Mouse (Mus musculus): ENCODE measurements around the gene Tbx1. TPM values are rescaled to one million over a fixed set of nuclear protein-coding genes. Genes with fewer than 3 reads are reported as not detected.
A peak's percentile ranks its signal among the peaks of the same experiment; 100 is the strongest.

Gene Tbx1
- polyA plus RNA-seq, 1 experiment: not detected

DNA sequence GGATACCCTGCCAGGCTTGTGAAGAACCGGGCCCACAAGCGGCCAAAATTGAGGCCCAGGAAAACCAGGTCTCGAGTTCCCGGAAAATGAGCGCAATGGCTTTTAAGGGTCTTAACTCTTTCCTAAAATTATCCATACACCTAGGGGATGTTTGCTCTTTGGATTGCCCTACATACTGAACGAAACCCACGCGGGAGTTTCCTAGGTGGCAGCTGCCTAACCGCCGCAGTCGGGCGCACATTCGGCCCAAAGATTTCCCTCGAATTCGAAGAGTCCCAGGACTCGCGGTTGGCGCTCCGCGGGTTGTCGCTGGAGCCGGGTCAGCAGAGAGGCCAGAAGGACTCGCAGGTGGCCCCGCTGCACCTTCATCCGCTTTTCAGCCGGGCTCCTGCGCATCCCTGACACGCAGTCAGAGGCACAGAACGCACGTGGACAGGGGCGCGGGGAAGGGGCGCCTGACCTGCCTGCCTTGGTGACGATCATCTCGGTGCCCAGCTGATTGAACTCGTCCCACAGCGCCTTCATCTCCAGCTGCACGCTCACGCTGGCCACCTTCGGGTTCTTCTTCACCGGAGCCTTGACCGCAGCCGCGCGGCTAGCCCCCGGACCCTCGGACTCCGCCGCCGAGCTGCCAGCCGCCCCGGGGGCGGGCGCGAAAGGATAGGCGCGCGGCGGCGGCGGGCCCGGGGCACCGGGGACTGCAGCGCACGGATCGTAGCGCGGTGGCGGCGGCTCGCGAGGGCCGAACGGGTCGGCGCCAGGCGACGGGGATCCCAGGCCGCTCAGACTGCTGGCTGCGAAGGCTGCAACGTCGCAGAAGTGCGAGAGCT, 4.2 kb downstream of the Tbx1 start:
- H3K4me1 ChIP-seq (ENCODE audit: control insufficient read depth, insufficient read depth, insufficient read length, low read length): no peaks in the 10 kb centered on the region; the same call in none of the 2 replicates
- H3K27ac ChIP-seq (replicated peaks; ENCODE audit: low read depth, low read length): no peak overlapping the region
- H3K4me3 ChIP-seq (ENCODE audit: insufficient read depth, low read depth, low read length): peak overlapping the region; percentile 46

DNA sequence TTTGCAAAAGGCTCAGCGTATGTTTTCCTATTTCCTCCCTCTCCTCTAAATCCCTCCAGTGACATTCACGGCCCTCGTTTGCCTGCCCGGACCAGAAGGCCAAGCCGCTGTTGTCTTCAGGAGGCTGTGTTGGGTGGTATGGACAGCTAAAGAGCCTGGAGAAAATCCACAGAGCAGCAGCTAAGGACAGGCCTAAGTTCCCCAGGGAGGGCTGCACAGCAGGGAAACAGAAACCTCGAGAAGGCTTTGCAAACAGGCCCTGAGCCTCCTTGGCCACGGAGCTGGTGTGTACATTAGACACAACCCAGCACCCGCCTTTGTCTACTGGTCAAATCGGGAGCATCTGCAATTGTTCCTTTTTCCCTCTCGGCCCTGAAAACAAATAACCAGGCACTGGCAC, 4.8 kb downstream of the Tbx1 start:
- H3K4me3 ChIP-seq (ENCODE audit: insufficient read depth, low read depth, low read length): no peak overlapping the region; the same call in 1 of the 2 replicates
- H3K4me1 ChIP-seq (ENCODE audit: control insufficient read depth, insufficient read depth, insufficient read length, low read length): no peaks in the 10 kb centered on the region; the same call in none of the 2 replicates
- no peak overlapping the region for H3K27ac ChIP-seq (replicated peaks; ENCODE audit: low read depth, low read length)

DNA sequence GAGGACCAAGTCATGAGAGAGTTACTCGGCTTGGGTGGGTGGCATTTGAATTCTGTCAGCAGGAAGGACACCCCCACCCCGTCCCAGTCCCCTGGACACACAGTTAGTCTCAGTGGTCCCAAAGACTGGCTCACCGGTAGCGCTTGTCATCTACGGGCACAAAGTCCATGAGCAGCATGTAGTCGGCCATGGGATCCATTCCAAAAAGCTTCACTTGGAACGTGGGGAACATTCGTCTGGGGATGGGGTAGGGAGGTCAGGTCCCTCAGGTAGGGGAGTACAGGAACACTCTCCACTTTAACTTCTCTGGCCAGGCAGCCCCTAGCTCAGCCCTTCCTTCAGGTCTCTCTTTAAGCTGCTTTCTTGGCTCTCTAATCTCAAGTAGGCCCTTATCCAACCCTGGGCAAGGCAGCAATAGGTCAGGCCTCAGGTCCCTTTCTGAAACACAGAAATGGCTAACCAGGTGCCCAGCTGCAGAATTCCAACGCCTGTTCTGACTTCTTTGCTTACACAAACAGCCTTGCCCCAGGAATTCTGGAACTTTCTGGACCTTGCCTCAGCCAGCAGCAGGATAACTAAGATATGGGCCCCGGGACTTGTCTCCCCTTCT, 5.5 kb downstream of the Tbx1 start:
- no peaks in the 10 kb centered on the region; the same call in none of the 2 replicates for H3K4me1 ChIP-seq (ENCODE audit: control insufficient read depth, insufficient read depth, insufficient read length, low read length)
- H3K4me3 ChIP-seq (ENCODE audit: insufficient read depth, low read depth, low read length): no peak overlapping the region
- H3K27ac ChIP-seq (replicated peaks; ENCODE audit: low read depth, low read length): no peak overlapping the region

DNA sequence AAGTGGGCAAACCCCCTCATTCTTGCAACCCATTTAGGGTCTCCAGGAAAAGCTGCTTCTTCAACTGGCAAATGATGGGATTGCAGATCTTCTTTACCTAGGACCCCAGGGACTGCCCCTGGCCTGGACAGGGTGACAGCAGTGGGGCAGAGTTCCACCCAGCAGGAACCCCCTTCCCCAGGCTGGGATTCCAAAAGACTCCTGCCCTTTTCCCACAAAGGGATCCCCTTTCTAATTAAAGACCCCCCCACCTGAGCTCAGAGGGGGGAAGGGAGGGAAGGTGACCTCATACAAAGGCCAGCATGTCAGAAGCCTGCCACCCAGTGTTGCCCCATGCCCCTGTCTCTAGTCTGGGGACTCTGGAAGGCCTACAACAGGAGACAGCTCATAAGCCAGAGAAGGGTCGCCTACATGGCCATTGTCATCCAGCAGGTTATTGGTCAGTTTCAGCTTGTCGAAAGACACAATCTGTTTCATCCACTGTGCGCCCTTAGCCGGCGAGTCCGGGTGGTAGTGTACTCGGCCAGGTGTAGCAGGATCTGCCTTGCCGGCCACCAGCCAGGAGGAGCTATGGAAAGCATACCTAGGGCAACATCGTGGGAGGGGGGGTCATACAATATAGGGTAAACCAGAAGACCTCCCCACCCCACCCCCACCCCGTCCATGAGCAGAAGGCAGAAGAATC, 6.7 kb downstream of the Tbx1 start:
- no peak overlapping the region for H3K4me3 ChIP-seq (ENCODE audit: insufficient read depth, low read depth, low read length)
- H3K4me1 ChIP-seq (ENCODE audit: control insufficient read depth, insufficient read depth, insufficient read length, low read length): no peaks in the 10 kb centered on the region; the same call in none of the 2 replicates

DNA sequence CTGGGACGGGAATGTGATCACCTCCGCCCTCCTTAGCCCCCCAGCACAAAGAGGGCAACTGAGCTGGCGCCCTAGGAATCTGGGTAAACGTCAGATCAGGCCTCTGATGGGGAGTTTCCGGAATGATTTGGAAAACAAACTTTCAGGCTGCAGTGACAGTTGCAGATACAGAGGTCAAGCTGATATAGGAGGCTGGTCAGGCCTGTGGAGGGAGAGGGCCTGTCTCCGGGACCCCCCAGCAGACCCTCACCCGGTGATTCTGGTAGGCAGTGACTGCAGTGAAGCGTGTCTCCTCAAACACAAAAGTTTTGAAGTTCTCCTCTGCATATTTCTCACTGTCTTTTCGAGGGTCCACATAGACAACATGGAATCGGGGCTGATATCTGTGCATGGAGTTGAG, 7.3 kb downstream of the Tbx1 start:
- H3K27ac ChIP-seq (replicated peaks; ENCODE audit: low read depth, low read length): no peak overlapping the region
- H3K4me3 ChIP-seq (ENCODE audit: insufficient read depth, low read depth, low read length): no peak overlapping the region
- H3K4me1 ChIP-seq (ENCODE audit: control insufficient read depth, insufficient read depth, insufficient read length, low read length): no peaks in the 10 kb centered on the region; the same call in none of the 2 replicates

More for the DNA sequence above, 6.7 kb downstream of the Tbx1 start:
- H3K27ac ChIP-seq (replicated peaks; ENCODE audit: low read depth, low read length): no peak overlapping the region

DNA sequence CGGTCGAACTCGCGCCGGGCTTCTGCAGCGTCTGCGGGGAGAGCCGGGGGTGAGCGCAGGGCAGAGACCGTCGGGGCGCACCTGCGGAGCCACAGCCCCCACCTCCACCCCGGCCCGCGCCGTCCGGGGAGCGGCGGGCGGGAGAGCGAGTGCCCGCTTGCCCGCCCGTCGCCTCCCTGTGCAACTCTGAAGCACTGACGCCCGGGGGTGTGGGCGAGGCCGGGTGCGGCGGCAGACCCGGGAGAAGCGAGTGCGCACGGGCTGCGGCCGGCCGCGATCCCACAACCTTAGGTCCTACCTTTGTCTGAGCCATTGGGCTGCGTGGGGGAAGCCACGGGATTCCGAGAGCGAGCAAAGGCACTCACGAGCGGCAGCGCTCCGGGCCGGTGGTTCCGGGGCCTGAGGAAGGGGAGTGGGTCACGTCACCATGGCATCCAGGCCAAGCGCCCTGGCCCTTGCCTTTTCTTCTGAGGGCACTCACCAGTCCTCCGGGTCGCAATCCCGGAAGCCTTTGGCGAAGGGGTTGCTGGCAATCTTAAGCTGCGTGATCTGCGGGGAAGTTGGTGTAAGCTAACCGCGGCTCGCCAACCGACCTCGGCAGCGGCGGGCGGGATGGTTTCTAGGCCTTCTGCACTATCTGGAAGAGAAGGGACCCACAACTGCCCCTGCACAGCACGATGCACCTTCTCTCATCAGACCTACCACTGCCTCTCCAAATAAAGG, 7.9 kb downstream of the Tbx1 start:
- H3K27ac ChIP-seq (replicated peaks; ENCODE audit: low read depth, low read length): no peak overlapping the region
- peak overlapping the region; percentile 50 for H3K4me3 ChIP-seq (ENCODE audit: insufficient read depth, low read depth, low read length)
- H3K4me1 ChIP-seq (ENCODE audit: control insufficient read depth, insufficient read depth, insufficient read length, low read length): no peaks in the 10 kb centered on the region; the same call in none of the 2 replicates

DNA sequence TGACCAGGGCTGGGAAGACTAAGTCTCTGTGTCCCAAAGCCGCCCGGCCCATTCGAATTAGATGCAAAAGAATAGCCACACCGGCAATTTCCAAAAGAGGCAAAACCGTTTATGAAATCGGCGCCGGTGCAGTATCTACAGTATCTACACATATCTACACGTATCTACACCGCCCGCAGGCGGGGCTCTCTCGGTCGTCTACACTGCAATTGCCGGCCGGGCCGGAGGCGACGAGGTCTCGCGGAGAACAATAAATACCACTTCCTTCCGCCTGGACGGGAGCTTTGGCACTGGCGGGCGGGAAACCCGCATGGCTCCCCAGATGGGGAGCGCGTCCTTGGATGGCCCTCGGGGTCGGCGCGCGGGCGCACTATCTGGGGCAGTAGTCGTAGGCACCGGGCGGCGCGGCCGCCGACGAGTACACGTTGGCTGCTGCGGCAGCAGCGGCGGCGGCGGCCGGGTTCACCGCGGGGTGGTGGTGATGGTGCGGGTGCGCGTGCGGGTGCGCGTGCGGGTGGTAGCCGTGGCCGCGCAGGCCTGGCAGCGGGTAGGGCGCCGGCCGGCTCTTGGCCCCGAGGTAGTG, 8.8 kb downstream of the Tbx1 start:
- H3K27ac ChIP-seq (replicated peaks; ENCODE audit: low read depth, low read length): no peak overlapping the region
- H3K4me3 ChIP-seq (ENCODE audit: insufficient read depth, low read depth, low read length): peak overlapping the region; percentile 50
- no peaks in the 10 kb centered on the region; the same call in none of the 2 replicates for H3K4me1 ChIP-seq (ENCODE audit: control insufficient read depth, insufficient read depth, insufficient read length, low read length)

DNA sequence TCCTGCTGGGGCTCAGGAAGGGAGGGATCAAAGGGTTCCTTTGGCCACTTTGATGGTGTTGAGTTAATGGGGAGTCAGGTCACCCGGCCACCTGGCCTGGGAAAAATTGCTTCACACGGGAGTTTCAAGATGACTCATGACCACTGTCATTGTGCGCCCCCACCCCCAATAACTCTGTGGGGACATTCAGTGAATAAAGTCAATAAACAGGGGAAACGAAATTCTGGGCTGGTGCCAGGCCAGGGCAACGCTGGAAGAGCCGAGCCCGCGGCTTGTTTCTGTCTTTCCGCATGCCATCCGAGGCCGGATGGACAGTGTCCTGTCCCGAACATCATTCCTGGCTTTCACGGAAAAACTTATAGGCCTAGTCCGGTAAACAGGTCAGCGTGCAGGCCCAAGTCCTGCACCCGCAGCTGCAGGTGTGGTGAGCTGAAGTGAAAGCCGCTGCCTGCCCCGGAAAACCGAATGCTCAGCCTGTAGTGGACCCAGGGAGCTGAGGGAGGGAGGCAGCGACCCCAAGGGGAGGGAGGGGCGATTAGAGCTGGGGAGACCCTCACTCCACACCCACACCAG, 9.3 kb downstream of the Tbx1 start:
- Histone ChIP-seq H3K4me1 (ENCODE audit: control insufficient read depth, insufficient read depth, insufficient read length, low read length) (no peaks in the 10 kb centered on the region; the same call in none of the 2 replicates), H3K4me3 (ENCODE audit: insufficient read depth, low read depth, low read length) (peak overlapping the region; percentile 50), H3K27ac (replicated peaks; ENCODE audit: low read depth, low read length) (no peak overlapping the region)

DNA sequence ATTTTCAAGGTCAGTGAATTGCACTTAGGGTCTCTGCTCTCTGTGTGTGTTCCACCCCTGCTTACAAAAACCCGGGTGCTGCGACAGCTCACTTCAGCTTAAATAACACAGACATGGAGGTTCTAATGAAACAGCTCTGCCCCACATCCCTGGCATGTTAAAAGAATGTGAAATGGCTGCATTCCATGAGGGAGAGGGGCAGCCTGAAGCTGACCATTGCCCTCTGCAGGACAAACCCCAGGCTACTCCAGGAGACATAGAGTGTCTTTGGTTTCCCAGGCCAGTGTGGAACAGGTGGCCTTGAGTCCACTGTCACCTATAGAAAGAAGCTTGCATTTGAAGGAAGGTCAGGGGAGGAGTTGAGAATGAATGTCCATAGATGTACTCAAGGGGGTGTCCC, 10.1 kb downstream of the Tbx1 start:
- H3K4me1 ChIP-seq (ENCODE audit: control insufficient read depth, insufficient read depth, insufficient read length, low read length): no peaks in the 10 kb centered on the region; the same call in none of the 2 replicates
- H3K27ac ChIP-seq (replicated peaks; ENCODE audit: low read depth, low read length): no peak overlapping the region
- H3K4me3 ChIP-seq (ENCODE audit: insufficient read depth, low read depth, low read length): no peak overlapping the region

DNA sequence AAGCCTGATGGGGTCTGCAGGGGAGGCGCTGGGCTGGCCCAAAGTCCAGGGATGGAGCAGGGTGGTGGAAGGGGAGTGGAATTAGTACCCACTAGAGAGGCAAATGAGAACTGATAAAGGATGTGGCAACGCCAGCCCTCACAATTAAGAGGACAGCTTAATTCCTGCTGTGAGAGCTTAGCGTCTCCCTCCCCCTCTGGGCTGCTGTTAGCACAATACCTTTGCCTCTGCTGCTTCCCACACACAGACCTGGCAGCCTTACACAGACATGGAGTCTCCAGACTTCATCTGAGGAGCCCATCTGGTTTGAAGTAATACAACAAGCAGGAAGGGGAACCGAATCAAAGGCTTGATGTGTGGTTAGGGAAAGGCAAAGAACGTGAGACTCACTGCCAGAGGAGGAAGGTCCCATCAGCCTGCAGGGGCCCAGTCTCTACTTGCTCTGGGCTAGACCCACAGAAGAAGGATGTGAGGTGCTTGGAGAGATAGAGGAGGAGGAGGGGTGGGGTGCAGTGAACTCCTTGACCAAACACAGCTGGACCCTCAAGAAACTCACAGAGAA, 12.8 kb downstream of the Tbx1 start:
- Histone ChIP-seq H3K4me1 (ENCODE audit: control insufficient read depth, insufficient read depth, insufficient read length, low read length) (no peaks in the 10 kb centered on the region; the same call in none of the 2 replicates), H3K4me3 (ENCODE audit: insufficient read depth, low read depth, low read length) (no peak overlapping the region), H3K27ac (replicated peaks; ENCODE audit: low read depth, low read length) (no peak overlapping the region)

DNA sequence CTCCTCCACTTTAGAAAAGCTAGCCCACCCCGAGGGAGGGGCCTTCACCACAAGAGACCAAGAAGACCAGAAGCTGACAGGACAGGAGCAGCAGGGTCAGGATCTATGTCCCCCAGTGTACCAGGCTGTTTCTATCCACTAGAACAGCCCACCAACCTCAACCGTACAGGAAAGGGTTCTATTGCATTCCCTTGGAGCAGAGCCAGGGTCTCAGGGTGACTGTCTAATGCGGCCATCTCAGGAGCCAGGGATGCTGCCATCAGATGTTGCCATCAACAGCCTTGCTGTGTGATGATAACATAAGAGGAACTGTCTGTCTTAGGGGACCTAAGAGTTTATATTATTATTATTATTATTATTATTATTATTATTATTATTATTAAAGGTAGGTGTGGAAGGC, 13.4 kb downstream of the Tbx1 start:
- H3K4me1 ChIP-seq (ENCODE audit: control insufficient read depth, insufficient read depth, insufficient read length, low read length): no peaks in the 10 kb centered on the region; the same call in 1 of the 2 replicates
- no peak overlapping the region for H3K27ac ChIP-seq (replicated peaks; ENCODE audit: low read depth, low read length)
- H3K4me3 ChIP-seq (ENCODE audit: insufficient read depth, low read depth, low read length): no peak overlapping the region

DNA sequence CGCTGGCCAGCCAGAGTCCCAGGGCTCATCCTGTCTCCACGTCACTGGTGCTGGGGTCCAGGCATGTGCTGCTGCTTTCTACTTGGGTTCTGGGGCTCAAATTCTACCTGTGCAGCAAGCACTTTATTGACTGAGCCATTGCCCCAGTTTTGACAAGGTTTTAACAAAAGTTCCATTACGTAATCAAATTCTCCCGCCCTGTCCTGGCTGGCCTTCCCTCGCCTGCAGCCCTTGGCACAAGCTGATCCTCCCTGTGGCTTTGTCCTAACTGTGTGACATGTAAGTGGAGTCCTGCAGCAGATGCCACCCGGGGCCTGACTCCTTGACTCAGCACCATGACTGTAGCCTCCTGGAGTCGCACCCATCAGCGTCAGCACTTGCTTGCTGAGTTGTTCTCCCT, 16.3 kb downstream of the Tbx1 start:
- no peak overlapping the region for H3K4me3 ChIP-seq (ENCODE audit: insufficient read depth, low read depth, low read length)

DNA sequence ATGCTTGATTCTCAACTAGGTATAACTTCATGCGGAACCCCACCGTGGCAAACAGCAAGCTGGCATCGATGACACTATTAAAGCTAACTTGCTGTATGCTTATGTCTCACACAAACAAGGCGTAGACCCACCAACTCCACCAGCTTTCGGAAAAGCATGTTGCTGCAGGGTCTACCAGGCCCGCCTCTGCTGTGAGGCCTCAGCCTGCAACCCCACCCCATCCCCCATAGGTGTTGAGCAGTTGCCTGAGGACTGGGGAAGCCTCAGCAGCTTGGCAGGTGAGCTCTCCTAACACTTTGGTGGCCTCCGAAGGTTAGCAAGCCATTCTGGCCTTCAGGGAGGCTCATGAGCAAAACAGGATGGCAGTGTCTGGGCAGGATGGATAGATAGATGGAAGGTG, 21.9 kb downstream of the Tbx1 start:
- H3K4me1 ChIP-seq (ENCODE audit: control insufficient read depth, insufficient read depth, insufficient read length, low read length): no peaks in the 10 kb centered on the region
- no peak overlapping the region for H3K27ac ChIP-seq (replicated peaks; ENCODE audit: low read depth, low read length)
- H3K4me3 ChIP-seq (ENCODE audit: insufficient read depth, low read depth, low read length): no peak overlapping the region

More for the DNA sequence above, 16.3 kb downstream of the Tbx1 start:
- H3K27ac ChIP-seq (replicated peaks; ENCODE audit: low read depth, low read length): no peak overlapping the region
- H3K4me1 ChIP-seq (ENCODE audit: control insufficient read depth, insufficient read depth, insufficient read length, low read length): no peaks in the 10 kb centered on the region; the same call in 1 of the 2 replicates

DNA sequence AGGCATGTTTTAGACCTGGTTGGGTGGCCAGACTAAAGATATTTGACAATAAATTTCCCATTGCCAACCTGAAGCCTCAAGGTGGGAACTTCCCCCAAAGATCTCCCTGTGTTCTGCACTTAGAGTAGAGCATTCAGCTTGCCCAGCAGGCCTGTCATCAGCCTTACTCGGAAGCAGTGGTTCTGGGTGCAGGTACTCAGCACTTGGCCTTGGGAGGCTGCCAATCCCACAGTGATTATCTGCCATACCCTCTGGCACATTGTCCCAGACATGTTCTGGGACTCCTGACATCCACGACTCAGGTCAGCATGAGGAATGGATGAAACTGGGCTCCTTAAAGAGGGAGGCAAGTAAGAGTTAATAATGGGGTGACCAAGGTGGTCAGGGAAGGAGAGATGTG, 26.0 kb downstream of the Tbx1 start:
- H3K27ac ChIP-seq (replicated peaks; ENCODE audit: low read depth, low read length): no peak overlapping the region
- H3K4me3 ChIP-seq (ENCODE audit: insufficient read depth, low read depth, low read length): no peak overlapping the region
- H3K4me1 ChIP-seq (ENCODE audit: control insufficient read depth, insufficient read depth, insufficient read length, low read length): no peaks in the 10 kb centered on the region
